Mouse (Mus musculus) central nervous system, embryonic 11.5 days (tissue): Measurements from ENCODE around the gene Ccnb1. TPM values are rescaled to one million over a fixed set of nuclear protein-coding genes. Genes with fewer than 3 reads are reported as not detected.

Experiments used
- polyA plus RNA-seq: library from polyadenylated mRNA; depleted of rRNA; stranded (reverse); fragments of >200 nt; gene quantifications from 2 replicates; pipeline ENCODE4 v1.2.3, GENCODE M21; 2012; rRNA removed

Ccnb1 gene
- polyA plus RNA-seq: 254 and 266 TPM in 2 replicates

DNA sequence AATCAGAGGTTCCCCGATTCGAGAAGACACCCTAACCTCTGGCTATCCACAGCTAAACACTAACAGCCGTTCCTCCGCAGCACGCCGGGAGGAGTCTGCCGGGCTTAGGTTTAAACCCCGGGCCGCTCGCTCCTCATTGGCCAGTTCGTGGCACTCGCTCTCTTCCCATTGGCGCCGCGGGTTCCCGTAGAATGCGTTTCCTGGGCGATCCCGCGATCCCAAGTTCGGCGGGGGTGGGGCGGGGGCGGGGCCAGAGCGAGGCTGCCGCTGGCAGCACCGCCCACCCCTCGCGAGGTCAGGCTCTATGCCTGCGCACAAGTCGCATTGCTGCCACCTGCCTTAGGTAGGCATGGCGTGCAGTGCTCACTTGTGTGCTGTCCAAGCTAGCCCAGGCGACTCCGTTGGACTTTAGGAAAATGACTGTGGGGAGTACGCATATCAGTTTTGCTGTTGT is at the start of gene Ccnb1:
TSS of gene Ccnb1 (minus strand) at position 157 of the 454 bp plus-strand sequence.

GRCm38 (mm10) chr13:100832741-100833639 is 46.6 kb upstream of the Ccnb1 start, which contains the start of gene Slc30a5:
Gene Slc30a5, minus strand, starts transcription at chr13:100833427.

DNA sequence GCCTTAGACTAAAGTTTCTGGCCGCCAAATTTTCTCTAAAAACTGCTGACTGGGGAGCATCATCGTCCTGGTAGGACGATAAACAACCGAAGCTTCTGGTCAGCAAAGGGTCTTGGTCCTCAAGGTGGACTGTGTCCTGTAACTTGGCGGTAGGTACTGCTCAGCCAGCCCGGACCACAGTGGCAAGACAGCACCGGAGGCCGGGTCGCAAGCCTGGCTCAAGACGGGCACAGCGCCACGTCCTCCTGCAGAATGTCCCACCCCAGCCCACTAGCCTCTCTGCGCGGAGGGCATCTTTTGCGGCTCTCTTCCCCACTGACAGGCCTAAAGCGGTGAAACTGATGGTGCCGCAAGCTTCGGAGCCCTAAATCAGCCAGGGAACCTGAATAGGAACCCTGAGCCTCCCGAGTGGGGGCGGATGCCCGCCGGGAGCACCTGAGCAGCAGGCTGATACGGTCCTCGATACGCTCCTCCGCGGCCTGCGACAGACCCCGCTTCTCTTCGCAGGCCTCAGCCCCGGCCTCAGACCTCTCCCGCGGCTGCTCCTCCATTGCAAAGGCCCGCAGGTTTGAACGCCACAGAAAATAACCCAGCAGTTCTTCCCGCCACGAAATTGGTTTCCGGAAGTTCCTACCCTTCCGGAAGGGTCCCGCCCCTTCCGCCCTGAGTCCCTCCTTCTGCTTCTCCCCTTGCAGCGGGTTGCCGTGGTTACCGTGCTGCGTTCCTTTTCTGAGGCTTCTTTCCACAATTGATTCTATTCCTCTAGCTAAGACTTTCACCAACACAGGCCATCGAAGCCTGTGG is 10.9 kb downstream of the Ccnb1 start, which contains the start of gene Cenph:
TSS of gene Cenph (minus strand) at position 648 of the 804 bp plus-strand sequence.

DNA sequence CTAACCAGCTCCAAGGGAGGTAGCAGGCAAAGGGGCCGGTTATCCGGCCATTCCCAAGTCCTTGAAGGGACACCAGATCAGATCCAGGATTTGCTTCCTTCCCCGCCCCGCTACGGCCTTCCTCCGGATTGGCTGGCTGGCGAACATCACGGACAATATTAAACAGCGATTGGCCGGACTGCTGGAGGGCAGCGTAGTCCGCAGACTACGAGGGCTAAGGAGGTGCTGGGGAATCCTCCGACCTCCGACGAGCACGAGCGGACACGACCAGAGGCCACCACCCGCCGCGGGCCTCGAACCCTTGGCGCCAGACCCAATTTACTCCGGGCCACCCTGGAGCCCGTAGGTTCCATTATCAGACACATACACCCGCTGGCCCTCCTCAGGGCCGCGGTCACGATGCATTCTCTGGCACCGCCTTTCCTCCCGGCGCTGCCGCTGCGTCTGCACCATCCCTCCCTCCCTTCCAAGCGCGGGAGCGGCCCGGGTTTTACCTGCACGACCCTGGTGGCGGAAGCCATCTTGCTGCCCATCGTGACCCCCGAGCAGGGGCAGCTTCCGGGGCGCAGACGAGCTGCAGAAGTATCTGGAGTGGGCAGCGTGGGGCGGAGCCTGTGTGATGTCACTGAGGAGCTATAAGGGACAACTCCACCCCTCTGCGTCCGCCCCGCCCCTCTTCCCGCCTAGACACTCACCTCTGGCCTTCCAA is 42.2 kb downstream of the Ccnb1 start, which contains the start of gene Mrps36:
TSS of gene Mrps36 (minus strand) at position 624 of the 709 bp plus-strand sequence.

DNA sequence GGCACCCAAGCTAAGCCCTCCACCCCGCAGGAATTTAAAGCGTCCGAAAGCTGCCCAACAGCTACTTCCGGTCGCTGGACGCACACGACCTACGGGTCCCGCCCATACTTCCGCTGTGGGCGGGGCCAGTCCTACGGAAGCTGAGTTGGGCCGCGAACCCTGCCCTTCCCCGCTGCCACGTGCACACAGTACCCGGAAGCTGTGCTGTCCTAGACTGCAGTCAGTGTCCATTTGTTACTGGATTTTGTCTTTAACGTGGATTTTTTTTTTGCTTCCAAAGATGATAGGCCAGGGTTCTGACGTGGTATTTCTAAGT is 55.6 kb downstream of the Ccnb1 start, which contains the start of gene Cdk7:
TSS of gene Cdk7 (minus strand) at position 79 of the 316 bp plus-strand sequence.

Other genes with a start within 250 kb of the Ccnb1 start
- gene Ocln, start 233.9 kb downstream of the Ccnb1 start, polyA plus RNA-seq: 1.5 TPM in 2 replicates
- 1.6 and 2.2 TPM in 2 replicates for gene Marveld2, start 169.6 kb downstream of the Ccnb1 start, polyA plus RNA-seq
- gene Ak6, start 135.6 kb downstream of the Ccnb1 start, polyA plus RNA-seq: 135 and 285 TPM in 2 replicates
- gene Rad17, start 135.5 kb downstream of the Ccnb1 start, polyA plus RNA-seq: 21.1 and 22.0 TPM in 2 replicates
- 22.5 and 42.3 TPM in 2 replicates for gene Taf9, start 135.0 kb downstream of the Ccnb1 start, polyA plus RNA-seq
- 2.7 TPM in 2 replicates for gene Ccdc125, start 116.9 kb downstream of the Ccnb1 start, polyA plus RNA-seq
- gene Cdk7, start 55.6 kb downstream of the Ccnb1 start, polyA plus RNA-seq: 29.4 and 54.1 TPM in 2 replicates
- gene Mrps36, start 41.9 kb downstream of the Ccnb1 start, polyA plus RNA-seq: 22.9 and 55.8 TPM in 2 replicates
- 44.2 and 45.6 TPM in 2 replicates for gene Cenph, start 10.7 kb downstream of the Ccnb1 start, polyA plus RNA-seq
- 38.2 and 42.5 TPM in 2 replicates for gene Slc30a5, start 46.9 kb upstream of the Ccnb1 start, polyA plus RNA-seq